Mouse (Mus musculus) layer of hippocampus, adult 8-10 months (tissue): ENCODE data around the gene Wdr24. TPM values are rescaled to one million over a fixed set of nuclear protein-coding genes. Genes with fewer than 3 reads are reported as not detected.
"Not testable (repeated sequence)": the region's sequence is repeated elsewhere in the genome, so short reads cannot be mapped to it uniquely, and the experiment has no call there.

Experiments
- DNase-seq, 2 experiments: peaks; one replicate each; pipeline ENCODE4 v3.0.0; 2022; ENCODE audit warnings: low spot score in 2 of 2
- total RNA-seq, 4 experiments: library from RNA; stranded (reverse); gene quantifications; 2 replicates each; pipeline ENCODE4 v1.2.4; 2022

Wdr24 gene
- total RNA-seq, 4 experiments from 2014 or later: 22.8 to 29.0 (median 26.5) TPM

GRCm38 (mm10) chr17:25844396-25844901, 21.0 kb downstream of the Wdr24 start, which contains the start of gene Rhot2:
Rhot2 (minus strand) TSS chr17:25844851.
- DNase-seq: peak; percentile 92 to 94

GRCm38 (mm10) chr17:25860229-25860628, 36.8 kb downstream of the Wdr24 start:
- no peak for DNase-seq

GRCm38 (mm10) chr17:25860832-25861703, 37.6 kb downstream of the Wdr24 start, which contains the start of gene Wdr90:
Wdr90 (minus strand) TSS chr17:25861501.
- peak; percentile 91 to 94 for DNase-seq

- DNase-seq: no peak
Observed at GRCm38 (mm10) chr17:25861704-25862612, 38.5 kb downstream of the Wdr24 start.

GRCm38 (mm10) chr17:25863681-25864080, 40.3 kb downstream of the Wdr24 start:
- DNase-seq: no peak

- DNase-seq: no peak
Observed at GRCm38 (mm10) chr17:25864311-25864710, 40.9 kb downstream of the Wdr24 start.

- no peak for DNase-seq
Observed at GRCm38 (mm10) chr17:25865288-25865687, 41.9 kb downstream of the Wdr24 start.

GRCm38 (mm10) chr17:25866172-25866571, 42.7 kb downstream of the Wdr24 start:
- DNase-seq: no peak

GRCm38 (mm10) chr17:25867509-25867835, 44.0 kb downstream of the Wdr24 start:
- no peak for DNase-seq

GRCm38 (mm10) chr17:25867836-25868600, 44.6 kb downstream of the Wdr24 start:
- no peak for DNase-seq

GRCm38 (mm10) chr17:25868601-25869191, 45.3 kb downstream of the Wdr24 start, which contains the start of gene Mcrip2:
Mcrip2 (minus strand) TSS chr17:25868764.
- DNase-seq: peak; percentile 72 to 78

GRCm38 (mm10) chr17:25869498-25869897, 46.1 kb downstream of the Wdr24 start:
- DNase-seq: no peak

- no peak for DNase-seq
Observed at GRCm38 (mm10) chr17:25869954-25870353, 46.5 kb downstream of the Wdr24 start.

GRCm38 (mm10) chr17:25871566-25871965, 48.1 kb downstream of the Wdr24 start:
- DNase-seq: not testable (repeated sequence)

GRCm38 (mm10) chr17:25872676-25873075, 49.2 kb downstream of the Wdr24 start:
- no peak for DNase-seq

- DNase-seq: no peak
Observed at GRCm38 (mm10) chr17:25873405-25874147, 50.1 kb downstream of the Wdr24 start.

- no peak for DNase-seq
Observed at GRCm38 (mm10) chr17:25874148-25874720, 50.8 kb downstream of the Wdr24 start.

- peak; percentile 94 to 99 for DNase-seq
Observed at GRCm38 (mm10) chr17:25874721-25875170, 51.3 kb downstream of the Wdr24 start, which contains the start of gene Mettl26. Mettl26 (plus strand) TSS chr17:25875074.
